Mouse (Mus musculus) lung, adult 2 months (tissue): ENCODE results near the gene Hic1. TPM values are rescaled to one million over a fixed set of nuclear protein-coding genes. Genes with fewer than 3 reads are reported as not detected.

Source experiments
- DNase-seq: peaks from one replicate; pipeline ENCODE4 v3.0.0; 2022
- H3K4me1 ChIP-seq: fragments of 200-500 bp; 2 replicates; pipeline ENCODE4 v1.6.1; 2011; ENCODE audit warnings: low read length; ENCODE audit not compliant: control insufficient read depth, insufficient read depth
- H3K4me3 ChIP-seq: fragments of 200-500 bp; replicated peaks from 2 replicates; pipeline ENCODE3; 2011; ENCODE audit warnings: low read depth, mild to moderate bottlenecking, control low read depth, low read length; ENCODE audit errors: extremely low read depth
- CTCF ChIP-seq: fragments of 200-500 bp; IDR thresholded peaks from 2 replicates; pipeline ENCODE4 v1.5.1; 2011; ENCODE audit warnings: mild to moderate bottlenecking, low read length, control low read depth; ENCODE audit not compliant: insufficient read depth
- POLR2A ChIP-seq: fragments of 200-500 bp; IDR thresholded peaks from 2 replicates; pipeline ENCODE4 v1.6.1; 2011; ENCODE audit warnings: low read depth, mild to moderate bottlenecking, control low read depth, low read length, borderline replicate concordance; ENCODE audit errors: extremely low read depth
- WGBS: fragments of 180-500 bp; shearing (Covaris S2); methylation state at CpG from one replicate; pipeline ENCODE4 v1.1.7; 2018; 5-methylcytosine and 5-hydroxymethylcytosine counted together
- polyA plus RNA-seq: library from polyadenylated mRNA; depleted of rRNA; stranded (reverse); fragments of >200 nt; gene quantifications from 2 replicates; pipeline ENCODE4 v1.2.3, GENCODE M21; 2012

Gene Hic1
- polyA plus RNA-seq, 1 experiment: 21.4 TPM

DNA sequence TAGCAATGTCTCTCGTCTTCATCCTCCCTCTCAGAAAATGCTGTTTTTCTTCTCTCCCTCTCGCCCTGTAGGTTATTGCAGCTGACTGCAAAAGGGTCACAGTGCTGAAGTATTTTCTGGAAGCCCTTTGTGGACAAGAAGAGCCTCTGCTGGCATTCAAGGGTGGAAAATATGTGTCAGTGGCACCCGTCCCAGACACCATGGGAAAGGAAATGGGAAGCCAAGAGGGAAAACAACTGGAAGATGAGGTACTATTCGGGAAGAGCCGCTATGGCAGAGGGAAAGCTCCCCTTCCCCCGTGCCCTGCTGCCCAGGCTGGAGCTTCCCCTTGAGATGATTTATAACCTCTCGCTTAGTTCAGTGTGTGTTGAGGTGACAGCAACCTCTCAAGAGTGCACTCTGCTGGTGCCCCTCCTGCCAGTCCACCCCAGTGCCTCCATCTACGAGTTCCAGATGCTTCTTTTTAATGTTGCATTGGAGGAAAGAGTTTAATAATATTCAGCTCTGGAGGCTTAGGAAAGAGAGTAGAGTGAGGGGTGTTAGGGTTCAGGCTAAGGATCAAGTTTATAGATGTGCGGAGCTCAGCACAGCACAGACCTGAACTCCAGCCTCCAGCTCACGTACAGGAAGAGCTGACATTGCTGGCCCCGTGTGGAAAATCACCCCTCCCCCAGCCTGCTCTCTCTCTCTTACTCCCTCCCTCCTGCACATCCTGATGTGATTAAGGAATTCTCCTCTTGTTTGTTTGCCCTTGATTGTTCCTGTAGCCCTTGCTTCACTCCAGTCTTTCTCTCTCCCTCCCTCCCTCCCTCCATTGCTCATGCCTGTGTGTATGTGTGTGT, 30.0 kb downstream of the Hic1 start:
- H3K4me1 ChIP-seq: peaks cover 39% of the 10 kb centered on the region
- WGBS: 18% methylated on average over 11 of the region's 11 CpGs
- peak; percentile 68 for DNase-seq
- H3K4me3 ChIP-seq: no peak overlapping the region
- TF ChIP-seq CTCF (0 out of 2 replicates have a peak, but pooled peaks have one; percentile 24), POLR2A (no peak)

DNA sequence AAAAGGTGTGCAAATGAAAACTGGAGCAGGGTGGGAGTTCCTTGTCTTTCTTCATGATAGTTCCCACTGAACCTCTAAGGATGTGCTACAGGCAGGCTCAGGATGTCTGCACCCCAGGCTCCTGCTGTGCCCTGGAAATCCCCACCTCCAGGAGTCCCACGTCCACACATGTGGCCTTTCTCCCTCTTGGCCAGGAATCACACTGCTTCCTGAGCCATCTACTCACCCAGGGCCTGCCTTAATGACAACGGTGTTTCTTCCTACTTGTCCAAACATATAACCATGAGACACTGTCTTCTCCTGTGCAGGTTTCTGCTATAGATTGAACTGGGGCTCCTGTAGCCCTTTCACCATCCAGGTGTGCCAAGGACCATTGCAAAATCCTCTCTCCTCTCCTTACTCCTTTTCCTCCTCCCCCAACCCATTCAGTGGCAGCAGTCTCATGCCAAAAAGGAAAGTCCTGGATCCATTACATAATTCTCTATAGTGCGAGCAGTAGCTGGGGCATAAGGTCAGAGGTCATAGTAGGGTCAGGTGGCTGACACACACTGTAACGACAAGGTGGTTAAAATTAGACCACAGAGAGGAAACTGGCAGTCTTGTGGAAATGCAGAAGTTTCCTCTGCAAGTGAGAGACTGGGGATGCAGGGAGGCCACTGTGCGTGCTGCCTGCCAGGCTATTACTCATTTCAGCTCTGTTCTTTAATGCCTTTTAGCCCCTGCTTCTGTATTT, 32.5 kb downstream of the Hic1 start:
- peak; percentile 37 for DNase-seq
- peaks cover 50% of the 10 kb centered on the region for H3K4me1 ChIP-seq
- no peak overlapping the region for H3K4me3 ChIP-seq
- WGBS: 11% methylated on average over 5 of the region's 5 CpGs
- TF ChIP-seq POLR2A: no peak
- no peak for TF ChIP-seq CTCF

GRCm38 (mm10) chr11:75135358-75135757, 34.0 kb downstream of the Hic1 start:
- 91% methylated on average over 4 of the region's 4 CpGs for WGBS
- TF ChIP-seq POLR2A (no peak), CTCF (no peak)
- no peak for DNase-seq
- Histone ChIP-seq H3K4me1 (peaks cover 47% of the 10 kb centered on the region), H3K4me3 (no peak overlapping the region)

- no peak overlapping the region for H3K4me3 ChIP-seq
- no peak for DNase-seq
- peaks cover 39% of the 10 kb centered on the region for H3K4me1 ChIP-seq
- TF ChIP-seq POLR2A (no peak), CTCF (no peak)
- 53% methylated on average over 5 of the region's 5 CpGs for WGBS
These were observed 34.7 kb downstream of the Hic1 start for GRCm38 (mm10) chr11:75134485-75135068.

DNA sequence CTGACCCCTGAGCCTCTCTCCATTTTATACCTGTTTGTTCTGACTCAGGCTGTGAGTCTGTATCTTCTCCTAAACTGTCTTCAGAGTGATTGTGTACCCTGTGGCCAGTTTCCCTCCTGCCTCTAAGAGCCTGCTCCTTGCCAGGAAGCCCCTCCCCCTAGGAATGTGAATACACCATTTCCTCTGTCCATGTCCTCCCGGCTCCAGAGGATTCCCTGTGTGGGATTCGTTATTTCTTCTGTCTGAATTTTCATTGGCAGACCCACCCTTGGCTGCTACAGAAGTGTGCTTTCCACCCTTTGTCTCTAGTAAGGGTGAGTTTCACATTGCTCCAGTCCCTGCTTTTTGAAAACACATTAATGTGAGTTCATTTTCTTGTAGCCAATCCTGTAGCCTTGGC, 35.4 kb downstream of the Hic1 start:
- 35% methylated on average over 2 of the region's 2 CpGs for WGBS
- Histone ChIP-seq H3K4me3 (no peak overlapping the region), H3K4me1 (peaks cover 34% of the 10 kb centered on the region)
- DNase-seq: peak; percentile 13
- TF ChIP-seq POLR2A (no peak), CTCF (no peak)

DNA sequence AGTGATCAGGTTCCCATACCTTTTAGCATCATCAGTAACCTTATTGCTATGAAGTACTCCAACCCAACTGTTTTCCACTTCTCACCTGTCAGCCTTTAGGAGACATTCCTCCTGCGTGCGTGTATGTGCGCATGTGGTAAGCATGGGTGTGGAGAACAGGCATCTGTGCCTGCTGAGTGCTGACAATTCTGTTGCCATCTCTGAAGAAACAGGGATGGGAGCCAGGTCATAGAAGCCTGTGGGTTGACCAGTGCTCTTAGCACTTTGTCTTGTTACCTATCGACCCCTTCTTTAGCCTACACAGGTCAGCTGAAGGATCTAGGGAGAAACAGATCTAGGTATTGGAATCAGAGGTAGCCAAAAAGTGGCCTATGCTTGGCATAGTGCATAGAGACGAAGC, 35.9 kb downstream of the Hic1 start:
- Histone ChIP-seq H3K4me3 (no peak overlapping the region), H3K4me1 (peaks cover 28% of the 10 kb centered on the region)
- DNase-seq: peak; percentile 13
- WGBS: 77% methylated on average over 5 of the region's 5 CpGs
- no peak for TF ChIP-seq CTCF
- no peak for TF ChIP-seq POLR2A

DNA sequence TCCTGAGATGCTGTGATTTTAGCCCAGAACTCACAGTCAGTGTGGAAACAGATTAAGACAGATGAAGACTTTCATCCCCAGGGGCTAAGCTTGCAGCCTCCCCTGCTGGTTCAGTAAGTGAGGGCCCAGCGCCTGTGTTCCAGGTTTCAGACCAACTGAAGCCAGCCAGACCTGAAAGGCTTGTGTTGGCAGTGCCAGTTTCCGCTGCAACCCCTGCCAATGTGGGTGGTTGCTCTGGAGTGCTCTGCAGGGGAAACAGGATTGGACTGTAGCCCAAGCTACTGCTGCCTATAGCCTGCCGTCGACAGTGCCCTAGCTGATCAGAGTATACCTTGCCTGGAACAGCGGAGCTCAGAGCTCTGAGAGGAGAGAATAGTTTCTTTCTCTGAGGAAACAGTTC, 37.0 kb downstream of the Hic1 start:
- WGBS: 32% methylated on average over 5 of the region's 5 CpGs
- TF ChIP-seq CTCF (peak; percentile 55), POLR2A (no peak)
- DNase-seq: peak; percentile 66

GRCm38 (mm10) chr11:75131300-75131699, 38.0 kb downstream of the Hic1 start:
- H3K4me3 ChIP-seq: no peak overlapping the region
- DNase-seq: no peak
- peaks cover 13% of the 10 kb centered on the region for H3K4me1 ChIP-seq
- TF ChIP-seq POLR2A (no peak), CTCF (no peak)
- WGBS: 83% methylated on average over 4 of the region's 4 CpGs

More for the DNA sequence above, 37.0 kb downstream of the Hic1 start:
- H3K4me3 ChIP-seq: no peak overlapping the region
- H3K4me1 ChIP-seq: peaks cover 22% of the 10 kb centered on the region

GRCm38 (mm10) chr11:75129481-75129880, 39.8 kb downstream of the Hic1 start:
- WGBS: 96% methylated on average over 6 of the region's 6 CpGs
- DNase-seq: no peak
- no peak for TF ChIP-seq CTCF
- TF ChIP-seq POLR2A: no peak
- H3K4me1 ChIP-seq: peaks cover 10% of the 10 kb centered on the region
- no peak overlapping the region for H3K4me3 ChIP-seq
